Comparison of ENCODE assay signal across 16 mouse cellular contexts in genomic region chr7:116238320-116238719, GRCm38 (mm10).
DNase-seq lines count a peak whose midpoint lies in the region; ATAC-seq and TF ChIP-seq lines count a peak whose summit lies in the region.
"Had no signal": no experiment of that assay in that cellular context is flagged by ENCODE, and none has a peak within 500 bp of the region (broad histone marks: within the 10 kb centered on the region; RNA-seq: fewer than 3 reads in every experiment).

No protein-coding gene starts in this region.

- no peak overlapping the region for H3K27ac ChIP-seq in forebrain, embryonic 13.5 days
- H3K27ac ChIP-seq in forebrain, embryonic 14.5 days (ENCODE audit: low read depth, low read length), result no peak overlapping the region
- H3K27ac ChIP-seq in heart, postnatal 0 days (ENCODE audit: low read depth), result peak overlapping the region; percentile 86
- H3K27ac ChIP-seq: hindbrain, embryonic 12.5 days; liver, embryonic 12.5 days; neural tube, embryonic 13.5 days had no signal

- H3K4me3 ChIP-seq in forebrain, embryonic 13.5 days, result no peak overlapping the region
- H3K4me3 ChIP-seq in forebrain, embryonic 14.5 days (ENCODE audit: low read depth, low read length), result no peak overlapping the region
- H3K4me3 ChIP-seq in heart, postnatal 0 days (ENCODE audit: low read depth, low read length), result no peak overlapping the region

- H3K36me3 ChIP-seq in forebrain, embryonic 13.5 days (ENCODE audit: poor library complexity, severe bottlenecking), result no peaks in the 10 kb centered on the region
- H3K36me3 ChIP-seq in forebrain, embryonic 14.5 days (ENCODE audit: control insufficient read depth, insufficient read depth, low read length), result no peaks in the 10 kb centered on the region
- H3K36me3 ChIP-seq in heart, postnatal 0 days (replicated peaks; ENCODE audit: control insufficient read depth, insufficient read depth, low read length), result no peaks in the 10 kb centered on the region
- H3K36me3 ChIP-seq: embryonic facial prominence, embryonic 10.5 days; hindbrain, embryonic 12.5 days; liver, embryonic 12.5 days; neural tube, embryonic 13.5 days had no signal

- no peak overlapping the region for H3K9ac ChIP-seq in forebrain, embryonic 13.5 days
- no peak overlapping the region for H3K9ac ChIP-seq in forebrain, embryonic 14.5 days (ENCODE audit: low read length)
- H3K9ac ChIP-seq in heart, postnatal 0 days (replicated peaks; ENCODE audit: low read depth, low read length), result no peak overlapping the region
- H3K9ac ChIP-seq: liver, embryonic 12.5 days had no signal

- peaks cover 17% of the 10 kb centered on the region; the same call in 1 of the 2 replicates for H3K27me3 ChIP-seq in forebrain, embryonic 13.5 days
- H3K27me3 ChIP-seq in forebrain, embryonic 14.5 days (replicated peaks; ENCODE audit: control insufficient read depth, insufficient read depth, low read length), result no peaks in the 10 kb centered on the region; the same call in 1 of the 2 replicates
- no peaks in the 10 kb centered on the region for H3K27me3 ChIP-seq in heart, postnatal 0 days (ENCODE audit: control insufficient read depth, insufficient read depth, low read length)
- H3K27me3 ChIP-seq: CH12.LX had no signal

- TF ChIP-seq CTCF in heart, postnatal 0 days (IDR thresholded peaks at IDR 0.05; ENCODE audit: low read depth), result no peak

- H3K4me2 ChIP-seq in forebrain, embryonic 13.5 days, result 0 out of 2 replicates have a peak overlapping the region, but pooled peaks have one; percentile 99
- no peak overlapping the region for H3K4me2 ChIP-seq in forebrain, embryonic 14.5 days (ENCODE audit: low read length)
- no peak overlapping the region for H3K4me2 ChIP-seq in heart, postnatal 0 days (ENCODE audit: low read depth, low read length)

- peaks cover 51% of the 10 kb centered on the region for H3K4me1 ChIP-seq in forebrain, embryonic 13.5 days
- peaks cover 36% of the 10 kb centered on the region for H3K4me1 ChIP-seq in forebrain, embryonic 14.5 days (ENCODE audit: control insufficient read depth, insufficient read depth, low read length)
- H3K4me1 ChIP-seq in heart, postnatal 0 days (ENCODE audit: control insufficient read depth, insufficient read depth), result peaks cover 35% of the 10 kb centered on the region

- no peak for ATAC-seq in forebrain, embryonic 13.5 days
- no peak for ATAC-seq in forebrain, embryonic 14.5 days
- ATAC-seq in heart, postnatal 0 days (ENCODE audit: insufficient read depth, low read depth), result no peak
- ATAC-seq: liver, embryonic 12.5 days had no signal

- no peak for TF ChIP-seq EP300 in heart, postnatal 0 days (IDR thresholded peaks at IDR 0.05; ENCODE audit: low read depth)

- WGBS in forebrain, embryonic 13.5 days, result 67% methylated on average over 4 of the region's 4 CpGs
- WGBS in forebrain, embryonic 14.5 days, result 68% methylated on average over 4 of the region's 4 CpGs
- 56% methylated on average over 4 of the region's 4 CpGs for WGBS in heart, postnatal 0 days

- intact Hi-C loops in left cerebral cortex, postnatal 25 days (cut with DNase I), result no loop called here

- H3K9me3 ChIP-seq in forebrain, embryonic 13.5 days (replicated peaks), result no peaks in the 10 kb centered on the region
- H3K9me3 ChIP-seq in forebrain, embryonic 14.5 days (replicated peaks; ENCODE audit: control insufficient read depth, low read length), result no peaks in the 10 kb centered on the region
- no peaks in the 10 kb centered on the region for H3K9me3 ChIP-seq in heart, postnatal 0 days (replicated peaks; ENCODE audit: control insufficient read depth, low read length)
- H3K9me3 ChIP-seq: embryonic facial prominence, embryonic 10.5 days; hindbrain, embryonic 12.5 days; liver, embryonic 12.5 days; neural tube, embryonic 13.5 days had no signal

- no peak for DNase-seq in forebrain, embryonic 14.5 days (ENCODE audit: low spot score)
- no peak for DNase-seq in heart, postnatal 0 days (ENCODE audit: low spot score)
- DNase-seq in heart, postnatal 4 days, result no peak
- peak; percentile 79 for DNase-seq in 416B (ENCODE audit: low read depth)
- peak; percentile 31 to 49 for DNase-seq in thymus, adult 18-20 months
- no peak for DNase-seq in left cerebral cortex, postnatal 25 days (ENCODE audit: low spot score in 2 of 2)
- DNase-seq in cerebellum, adult 11 months, result no peak
- DNase-seq: cerebellum, adult 11-12 months; gastrocnemius, postnatal 14 days; layer of hippocampus, postnatal 36 days had no signal

Comparison
In these comparisons a context has a peak if more than half of its experiments do, and no peak if none do; other contexts are left out.
1. DNase-seq: peak in 416B (single experiment) and thymus, adult 18-20 months (2 of 2); none in forebrain, embryonic 14.5 days (single experiment), heart, postnatal 0 days (single experiment), heart, postnatal 4 days (single experiment), left cerebral cortex, postnatal 25 days (0 of 2) and cerebellum, adult 11 months (single experiment).